Mouse (Mus musculus) liver, embryonic 11.5 days (tissue): ENCODE data around the gene Klrb1. TPM values are rescaled to one million over a fixed set of nuclear protein-coding genes. Genes with fewer than 3 reads are reported as not detected.
"Not testable (repeated sequence)": the region's sequence is repeated elsewhere in the genome, so short reads cannot be mapped to it uniquely, and the experiment has no call there.

Experiments
- ATAC-seq: fragments of 200-750 bp; cut with Nextera tagmentation; replicated peaks from 2 replicates; pipeline ENCODE4 v1.8.0; 2017; ENCODE audit warnings: moderate number of reproducible peaks, mild to moderate bottlenecking, moderate TSS enrichment, moderate library complexity; ENCODE audit not compliant: low FRiP score
- DNase-seq: peaks from one replicate; pipeline ENCODE4 v3.0.0-alpha.2; 2017; ENCODE audit warnings: low spot score
- H3K27ac ChIP-seq: fragments of 300-500 bp; sonication (generic); 2 replicates; pipeline ENCODE4 v1.5.1; 2014; ENCODE audit warnings: mild to moderate bottlenecking, low read depth, low read length, control low read depth
- H3K27me3 ChIP-seq: fragments of 300-500 bp; sonication (generic); replicated peaks from 2 replicates; pipeline ENCODE4 v1.6.1; 2014; ENCODE audit warnings: low read length, mixed read lengths; ENCODE audit not compliant: control insufficient read depth, insufficient read depth
- H3K36me3 ChIP-seq: fragments of 300-500 bp; sonication (generic); 2 replicates; pipeline ENCODE4 v1.6.1; 2014; ENCODE audit warnings: mild to moderate bottlenecking, low read length, moderate library complexity, mixed read lengths; ENCODE audit not compliant: control insufficient read depth, insufficient read depth
- H3K4me1 ChIP-seq: fragments of 300-500 bp; sonication (generic); replicated peaks from 2 replicates; pipeline ENCODE4 v1.6.1; 2014; ENCODE audit warnings: low read length, mixed read lengths; ENCODE audit not compliant: control insufficient read depth, insufficient read depth
- H3K4me2 ChIP-seq: fragments of 300-500 bp; sonication (generic); 2 replicates; pipeline ENCODE4 v1.6.1; 2014; ENCODE audit warnings: mild to moderate bottlenecking, control low read depth, moderate library complexity
- H3K4me3 ChIP-seq: fragments of 300-500 bp; sonication (generic); 2 replicates; pipeline ENCODE4 v1.5.1; 2014; ENCODE audit warnings: low read depth, low read length, control low read depth
- H3K9ac ChIP-seq: fragments of 300-500 bp; sonication (generic); 2 replicates; pipeline ENCODE4 v1.6.1; 2014; ENCODE audit warnings: low read depth, low read length, control low read depth
- H3K9me3 ChIP-seq: fragments of 300-500 bp; sonication (generic); 2 replicates; pipeline ENCODE4 v1.6.1; 2016; ENCODE audit warnings: low read length, inconsistent platforms, mixed read lengths; ENCODE audit not compliant: control insufficient read depth
- WGBS: fragments of 180-500 bp; shearing (Covaris S2); extraction: QIAGEN DNeasy Blood & Tissue Kit; methylation state at CpG from one replicate; pipeline ENCODE4 v1.1.7; 2014; 5-methylcytosine and 5-hydroxymethylcytosine counted together
- polyA plus RNA-seq: library from polyadenylated mRNA; unstranded; fragments of >200 nt; fragmentation: Nextera tagmentation; extraction: Ambion mirVana; gene quantifications from 2 replicates; pipeline ENCODE4 v1.2.1, GENCODE M21; 2014

The Klrb1 gene
- polyA plus RNA-seq, result not detected in 2 replicates

DNA sequence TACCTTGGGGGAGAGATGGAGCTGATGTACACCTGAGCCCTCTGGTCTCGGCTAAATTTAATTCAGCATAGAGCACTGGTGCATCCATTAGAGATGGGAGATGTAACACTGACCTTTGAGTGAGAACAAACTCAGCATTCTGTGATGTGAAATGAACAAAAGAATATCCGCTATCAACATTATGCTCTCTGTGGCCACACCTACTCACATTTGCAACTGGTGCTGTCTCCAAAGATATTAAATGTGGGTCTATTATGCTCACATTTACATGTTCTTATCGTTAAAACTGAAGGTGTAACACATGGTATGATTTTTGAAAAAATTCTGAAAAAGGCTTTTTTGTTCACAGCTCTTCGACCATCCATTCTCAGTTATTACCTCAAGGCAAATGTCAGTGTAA is at the start of gene Klrb1:
TSS of gene Klrb1 (minus strand) at position 101 of the 400 bp plus-strand sequence.
- Histone ChIP-seq H3K4me2 (no peak within 1 kb of the TSS), H3K36me3 (no peaks in the 10 kb centered on the region), H3K4me3 (no peak within 1 kb of the TSS), H3K27me3 (no peaks in the 10 kb centered on the region), H3K27ac (no peak within 1 kb of the TSS), H3K4me1 (no peaks in the 10 kb centered on the region), H3K9me3 (no peaks in the 10 kb centered on the region), H3K9ac (no peak within 1 kb of the TSS)
- ATAC-seq, result no peak
- WGBS, result 77% methylated on average over 4 of the region's 4 CpGs
- no peak for DNase-seq

DNA sequence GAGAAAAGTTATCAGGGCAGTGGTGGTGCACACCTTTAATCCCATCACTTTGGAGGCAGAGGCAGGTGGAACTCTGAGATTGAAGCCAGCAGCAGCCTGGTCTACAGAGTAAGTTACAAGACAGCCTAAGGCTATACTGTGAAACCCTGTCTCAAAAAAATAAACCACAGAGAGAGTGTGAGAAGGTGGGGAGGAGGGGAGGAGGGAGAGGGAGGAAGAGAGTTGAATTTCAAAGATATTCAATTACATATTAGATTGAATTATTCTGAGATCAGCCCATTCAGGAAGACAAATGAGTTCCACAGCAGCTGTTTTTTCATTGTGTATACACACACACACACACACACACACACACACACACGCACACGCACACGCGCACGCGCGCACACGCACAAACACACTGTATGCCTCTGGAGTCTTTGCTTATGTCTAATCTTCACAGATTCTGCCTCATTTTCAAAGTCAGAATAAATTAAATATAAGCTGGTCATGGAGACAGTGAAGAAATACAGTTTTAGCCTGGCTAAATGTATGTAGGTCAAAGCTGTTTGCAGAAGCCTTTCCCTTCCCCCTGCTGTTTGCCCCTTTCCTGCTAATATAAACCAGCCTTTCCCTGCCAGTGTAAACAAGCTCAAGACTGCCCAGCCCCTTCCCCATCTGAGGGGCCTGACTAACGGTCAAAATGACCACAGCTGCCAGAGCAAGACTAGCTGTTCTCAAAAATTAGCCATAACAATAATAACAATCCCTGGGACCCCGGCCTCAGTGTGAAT is 46.8 kb upstream of the Klrb1 start:
- Histone ChIP-seq H3K4me2 (no peak overlapping the region), H3K36me3 (no peaks in the 10 kb centered on the region), H3K4me3 (no peak overlapping the region), H3K9me3 (peaks cover 2% of the 10 kb centered on the region; the same call in 1 of the 2 replicates), H3K27me3 (no peaks in the 10 kb centered on the region), H3K4me1 (no peaks in the 10 kb centered on the region; the same call in 1 of the 2 replicates), H3K9ac (no peak overlapping the region), H3K27ac (no peak overlapping the region)
- 79% methylated on average over 10 of the region's 10 CpGs for WGBS
- ATAC-seq (no peak), DNase-seq (no peak)

DNA sequence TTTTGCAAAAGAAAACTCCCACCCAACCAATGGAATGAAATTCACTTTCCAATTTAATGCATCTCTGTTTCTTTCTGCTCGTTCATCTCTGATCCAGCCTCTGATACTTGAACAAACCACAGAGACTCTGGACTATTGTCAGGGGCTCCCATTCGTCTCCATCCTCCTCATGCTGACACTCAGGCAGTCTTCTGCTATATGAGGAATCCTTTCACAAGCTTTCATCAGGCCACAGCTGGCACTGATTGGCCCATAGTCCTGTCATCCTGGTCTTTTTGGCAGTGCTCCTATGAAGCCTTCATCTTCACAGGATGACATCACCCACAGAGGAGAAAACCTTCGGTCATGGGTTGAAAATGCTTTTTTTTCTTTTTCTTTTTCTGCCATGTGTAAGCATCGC is 45.2 kb upstream of the Klrb1 start:
- Histone ChIP-seq H3K4me1 (no peaks in the 10 kb centered on the region; the same call in none of the 2 replicates), H3K9ac (no peak overlapping the region), H3K9me3 (no peaks in the 10 kb centered on the region), H3K27me3 (no peaks in the 10 kb centered on the region), H3K4me2 (no peak overlapping the region), H3K36me3 (no peaks in the 10 kb centered on the region), H3K4me3 (no peak overlapping the region), H3K27ac (no peak overlapping the region)
- ATAC-seq (no peak), DNase-seq (no peak)
- 73% methylated on average over 4 of the region's 4 CpGs for WGBS

DNA sequence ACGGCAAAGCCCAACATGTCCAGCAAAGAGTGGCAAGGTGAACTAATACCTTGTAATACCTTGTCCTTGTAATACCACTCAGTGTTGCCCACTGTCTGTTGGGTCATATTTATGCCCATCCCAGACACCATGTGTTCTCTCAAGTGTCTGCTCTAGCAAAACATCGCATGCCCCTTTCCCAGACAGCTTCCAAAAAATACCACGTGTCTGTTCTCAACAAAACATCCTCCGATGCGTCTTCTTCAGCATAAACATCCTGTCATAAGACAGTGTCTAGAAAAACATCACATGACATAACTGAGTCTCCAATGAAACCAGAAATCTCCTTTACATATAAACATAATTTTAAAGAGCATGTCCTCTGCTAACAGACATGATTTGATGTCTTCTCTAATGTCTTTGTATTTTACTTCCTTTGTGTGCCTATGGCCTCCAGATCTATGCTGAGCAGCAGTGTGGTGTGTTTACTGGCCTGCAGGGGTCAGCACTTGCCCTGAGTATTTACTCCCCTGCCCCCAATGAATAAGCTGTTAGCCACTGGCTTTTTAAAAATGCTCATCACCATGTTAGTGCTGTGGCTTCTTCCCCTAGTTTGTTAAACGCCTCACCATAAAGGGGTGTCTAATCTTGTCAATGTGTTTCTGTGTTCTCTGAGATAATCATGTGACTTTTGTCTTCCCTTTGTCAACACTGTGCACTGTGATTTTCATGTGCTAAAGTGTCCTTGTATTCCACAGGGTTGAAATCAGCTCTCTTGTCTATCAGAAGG is 43.8 kb upstream of the Klrb1 start:
- H3K27me3 ChIP-seq, H3K4me2 ChIP-seq, H3K4me1 ChIP-seq, H3K9ac ChIP-seq, H3K9me3 ChIP-seq, DNase-seq, H3K36me3 ChIP-seq, H3K27ac ChIP-seq, H3K4me3 ChIP-seq: not testable (repeated sequence)
- 0 out of 2 replicates have a peak, but pooled peaks have one; percentile 22 for ATAC-seq
- WGBS, result 65% methylated on average over 6 of the region's 6 CpGs

DNA sequence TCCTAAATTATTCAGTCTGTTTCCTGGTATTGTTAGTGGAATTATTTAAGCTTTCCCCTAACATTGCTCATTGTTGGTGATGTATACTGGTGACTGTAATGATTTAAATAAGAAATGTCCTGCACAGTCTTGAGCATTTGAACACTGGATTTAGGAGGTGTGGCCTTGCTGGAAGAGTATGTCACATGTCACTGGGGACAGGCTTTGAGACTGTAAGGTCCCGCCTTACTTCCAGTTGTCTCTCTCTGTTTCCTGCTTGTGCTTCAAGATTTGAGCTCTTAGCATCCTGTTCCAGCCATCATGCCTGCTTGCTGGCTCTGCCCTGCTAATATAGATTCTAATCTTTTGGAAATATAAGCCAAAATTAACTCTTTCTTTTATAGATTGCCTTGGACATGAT is 42.4 kb upstream of the Klrb1 start:
- Histone ChIP-seq H3K27ac (no peak overlapping the region), H3K4me3 (no peak overlapping the region), H3K9me3 (no peaks in the 10 kb centered on the region), H3K27me3 (no peaks in the 10 kb centered on the region), H3K36me3 (no peaks in the 10 kb centered on the region), H3K4me2 (no peak overlapping the region), H3K4me1 (peaks cover 3% of the 10 kb centered on the region), H3K9ac (no peak overlapping the region)
- DNase-seq (no peak), ATAC-seq (no peak)
- 61% methylated on average over 1 of the region's 1 CpGs for WGBS

DNA sequence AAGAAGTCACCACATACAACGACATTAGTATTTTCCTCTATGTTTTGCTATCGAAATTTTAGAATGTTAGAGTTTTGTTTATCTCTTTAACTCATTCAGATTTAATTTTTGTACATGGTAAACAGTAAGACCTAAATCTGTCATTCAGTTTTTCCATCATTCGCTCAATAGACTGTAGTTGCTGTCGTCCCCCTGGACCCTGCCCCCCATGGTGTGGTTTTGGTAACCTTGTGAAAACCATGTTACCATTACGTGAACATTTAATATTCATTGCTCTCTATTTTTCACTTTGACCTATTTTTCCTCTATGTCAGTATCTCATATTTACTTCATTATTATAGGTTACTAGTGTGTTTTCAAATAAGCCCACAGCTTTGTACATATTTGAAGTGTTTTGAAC is 41.7 kb upstream of the Klrb1 start:
- ATAC-seq, result no peak
- Histone ChIP-seq H3K9me3 (no peaks in the 10 kb centered on the region), H3K9ac (no peak overlapping the region), H3K4me2 (peak overlapping the region; percentile 89), H3K36me3 (no peaks in the 10 kb centered on the region), H3K4me3 (peak overlapping the region; percentile 59), H3K4me1 (peaks cover 3% of the 10 kb centered on the region), H3K27me3 (no peaks in the 10 kb centered on the region), H3K27ac (no peak overlapping the region)
- WGBS, result 19% methylated on average over 5 of the region's 5 CpGs
- no peak for DNase-seq

DNA sequence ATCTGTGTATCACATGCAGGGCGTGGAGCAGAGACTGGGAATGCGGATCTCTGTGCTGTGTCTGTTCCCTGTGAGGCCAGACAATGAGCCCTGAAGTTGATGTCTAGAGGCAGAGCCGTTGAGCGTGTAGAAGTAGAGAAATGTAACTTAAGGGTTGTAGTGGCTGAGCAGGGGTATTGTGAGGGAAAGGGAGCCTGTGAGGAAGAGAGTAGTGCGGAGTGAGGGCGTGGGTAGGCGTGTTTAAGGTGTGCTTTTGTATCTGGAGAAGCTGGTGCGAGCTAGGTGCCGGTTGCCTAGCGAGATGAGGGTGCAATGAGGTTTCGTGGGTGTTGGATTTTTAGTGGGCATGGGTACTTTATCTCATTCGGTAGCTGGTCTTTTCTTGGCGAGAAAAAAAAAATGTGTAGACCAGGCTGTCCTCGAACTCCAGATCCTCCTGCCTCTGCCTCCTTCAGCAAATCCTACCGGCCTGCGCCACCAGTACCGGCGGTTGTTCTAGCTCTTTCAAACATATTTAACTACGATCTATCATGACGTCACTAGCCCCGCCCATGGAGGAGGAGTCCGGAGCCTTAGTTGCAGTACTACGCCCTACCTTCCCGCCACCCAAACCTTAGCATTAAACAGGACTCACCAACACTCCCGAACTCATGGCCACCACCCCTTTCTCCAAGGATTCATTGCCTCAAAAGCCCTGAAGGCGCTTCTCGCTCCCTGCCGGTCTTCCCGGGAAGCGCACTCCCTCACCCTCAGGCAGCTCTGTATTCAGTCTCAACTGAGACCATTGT is 41.1 kb upstream of the Klrb1 start:
- Histone ChIP-seq H3K27me3 (no peaks in the 10 kb centered on the region), H3K4me2 (peak overlapping the region; percentile 89), H3K27ac (no peak overlapping the region; the same call in 1 of the 2 replicates), H3K9ac (peak overlapping the region; percentile 54; the same call in 1 of the 2 replicates), H3K4me3 (peak overlapping the region; percentile 64), H3K9me3 (no peaks in the 10 kb centered on the region), H3K36me3 (no peaks in the 10 kb centered on the region), H3K4me1 (peaks cover 3% of the 10 kb centered on the region)
- 3% methylated on average over 30 of the region's 30 CpGs for WGBS
- peak; percentile 87 for ATAC-seq
- peak; percentile 99 for DNase-seq

DNA sequence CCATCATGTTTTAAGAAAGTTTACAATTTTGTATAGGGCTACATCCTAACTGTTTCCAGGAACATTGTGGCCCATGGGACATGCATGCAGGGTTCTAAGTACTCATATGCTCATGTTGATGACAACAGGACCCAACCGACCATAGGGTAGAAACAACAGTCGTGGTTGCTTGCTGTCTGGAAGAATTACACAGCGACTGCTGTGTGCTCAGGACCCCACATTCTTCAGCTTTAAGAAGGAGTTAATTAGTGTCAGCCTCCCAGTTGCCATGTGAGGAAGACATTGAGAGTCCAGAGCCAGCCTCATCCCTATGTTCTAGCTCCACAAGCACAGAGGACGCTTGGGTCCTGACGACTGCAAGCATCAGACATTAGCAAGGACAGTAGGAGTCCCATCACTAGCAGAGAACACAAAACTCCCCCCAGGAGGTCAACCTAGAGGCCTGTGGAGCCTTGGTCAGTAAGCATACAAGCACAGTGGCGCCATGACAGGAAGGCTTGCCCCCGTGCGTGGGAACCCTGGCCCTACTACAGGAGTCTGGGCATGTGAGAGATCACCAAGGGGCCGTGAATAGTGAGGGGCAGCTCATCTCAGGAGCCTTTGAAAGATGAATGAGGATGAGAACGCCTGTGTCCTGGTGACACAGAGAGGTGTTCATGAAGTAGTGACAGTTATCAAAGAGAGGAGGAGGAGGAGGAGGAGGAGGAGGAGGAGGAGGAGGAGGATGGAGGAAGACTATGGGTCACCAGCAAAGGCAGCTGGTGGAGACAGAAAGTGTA is 40.2 kb upstream of the Klrb1 start:
- H3K9me3 ChIP-seq, H3K27ac ChIP-seq, H3K36me3 ChIP-seq, ATAC-seq, DNase-seq, H3K4me1 ChIP-seq, H3K27me3 ChIP-seq, H3K9ac ChIP-seq: not testable (repeated sequence)
- H3K4me2 ChIP-seq, result peak overlapping the region; percentile 89
- peak overlapping the region; percentile 64 for H3K4me3 ChIP-seq
- 77% methylated on average over 9 of the region's 10 CpGs for WGBS
